Mouse (Mus musculus) testis, postnatal 14 days (tissue): Measurements from ENCODE around the gene Smcp.

Source experiments
- DNase-seq: peaks from one replicate; pipeline ENCODE4 v3.0.0; 2021; ENCODE audit warnings: low spot score

Smcp gene

GRCm38 (mm10) chr3:92588858-92589257 is at the start of gene Smcp:
Smcp (minus strand) TSS chr3:92588997.
- no peak for DNase-seq

GRCm38 (mm10) chr3:92638653-92638991 is 49.8 kb upstream of the Smcp start:
- no peak for DNase-seq

GRCm38 (mm10) chr3:92637745-92638652 is 49.2 kb upstream of the Smcp start:
- DNase-seq: no peak

GRCm38 (mm10) chr3:92621560-92621959 is 32.8 kb upstream of the Smcp start, which contains the start of gene Lce6a:
Lce6a (minus strand) TSS chr3:92621660.
- no peak for DNase-seq

DNA sequence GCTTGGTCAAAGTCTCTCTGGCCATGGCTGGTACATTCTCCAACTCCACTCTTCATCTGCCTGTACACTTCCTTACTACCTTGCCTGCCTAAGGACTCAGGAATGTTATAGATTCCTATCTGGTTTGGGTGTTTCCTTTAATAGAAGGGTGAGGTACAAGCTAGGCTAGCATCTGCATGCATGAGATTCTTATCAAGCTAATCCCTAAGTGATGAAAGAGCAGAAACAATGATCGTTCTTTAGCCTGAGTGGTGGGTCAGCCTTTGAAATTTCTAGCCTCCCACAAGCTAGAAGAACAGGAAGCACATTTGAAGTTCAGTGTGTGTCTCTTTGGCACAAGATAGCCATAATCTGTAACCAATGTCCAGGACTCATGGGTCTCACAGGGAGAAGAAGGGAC is 21.0 kb upstream of the Smcp start:
- DNase-seq: no peak

DNA sequence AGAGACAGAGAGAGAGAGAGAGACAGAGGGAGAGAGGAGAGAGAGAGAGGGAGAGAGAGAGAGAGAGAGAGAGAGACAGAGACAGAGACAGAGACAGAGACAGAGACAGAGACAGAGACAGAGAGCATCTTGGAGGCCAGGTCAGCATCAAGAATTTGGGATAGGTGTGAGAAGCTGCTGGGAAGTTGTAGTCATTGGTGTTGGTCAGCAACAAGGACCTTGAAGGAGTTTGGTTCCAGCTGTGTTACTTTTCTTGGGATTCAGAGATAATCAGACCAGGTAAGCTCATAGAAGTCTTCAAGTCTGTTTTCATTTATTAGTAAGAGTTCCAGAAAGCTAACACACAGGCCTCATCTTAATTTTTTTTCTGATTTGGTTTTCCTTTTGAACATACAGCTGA is 18.6 kb upstream of the Smcp start, which contains the start of gene 2210017I01Rik:
Gene 2210017I01Rik, minus strand, starts transcription at position 101 of the 400 bp plus-strand sequence.
- no peak for DNase-seq

DNA sequence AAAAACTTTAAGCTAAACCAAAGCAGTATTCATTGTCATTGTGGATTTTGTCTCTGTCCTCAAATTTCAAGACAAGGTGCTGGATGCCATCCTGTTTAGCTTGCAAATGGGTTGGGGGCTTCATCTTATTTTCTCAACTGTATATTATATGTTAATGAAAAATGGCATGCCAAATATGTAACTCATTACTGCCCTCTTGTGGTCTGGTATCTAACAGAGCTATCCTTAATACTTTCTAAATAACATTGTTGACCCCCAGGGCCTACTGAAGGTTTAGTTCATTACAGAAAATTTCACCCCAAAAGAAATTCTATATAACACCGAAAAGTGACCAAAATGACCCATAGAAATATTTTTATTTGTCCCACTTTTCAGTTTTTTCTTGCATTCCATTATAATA is 13.4 kb upstream of the Smcp start:
- DNase-seq: no peak

DNA sequence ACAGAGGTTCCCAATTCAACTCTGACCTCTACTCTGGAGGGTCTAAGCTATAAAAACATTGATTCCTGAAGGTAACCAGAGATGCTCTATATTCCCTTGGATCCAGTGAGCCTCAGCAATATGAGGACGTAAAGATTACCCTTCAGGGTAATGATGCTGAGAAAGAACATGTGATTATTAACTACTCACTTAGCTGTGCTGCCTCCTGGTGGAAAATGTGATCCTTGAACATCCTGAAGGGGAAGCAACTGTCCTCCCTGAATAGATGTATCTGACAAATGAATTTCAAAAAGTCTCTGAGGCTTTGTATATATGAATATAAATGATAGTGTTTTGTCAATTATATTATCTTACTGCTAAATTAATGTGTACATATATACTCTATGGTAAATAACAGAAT is 11.7 kb upstream of the Smcp start:
- no peak for DNase-seq

DNA sequence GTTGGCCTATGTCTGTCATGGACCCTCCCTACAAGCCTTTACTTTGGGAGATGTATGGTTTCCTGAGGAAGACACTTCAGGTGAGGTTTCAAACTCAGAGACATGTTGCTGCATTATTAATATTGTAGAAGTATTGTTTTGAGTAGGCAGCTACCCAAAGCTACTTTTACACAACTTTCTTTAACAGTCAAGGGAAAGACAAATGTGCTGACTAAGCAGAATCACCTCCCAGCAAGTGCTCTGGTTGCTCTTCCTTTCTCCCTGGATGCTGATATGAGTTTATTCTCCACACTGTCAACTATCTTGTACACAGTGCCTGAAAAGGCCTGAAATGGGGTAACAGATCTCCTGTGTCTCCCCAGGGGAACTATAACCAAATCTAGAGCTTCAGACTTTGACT is 11.2 kb upstream of the Smcp start:
- no peak for DNase-seq

DNA sequence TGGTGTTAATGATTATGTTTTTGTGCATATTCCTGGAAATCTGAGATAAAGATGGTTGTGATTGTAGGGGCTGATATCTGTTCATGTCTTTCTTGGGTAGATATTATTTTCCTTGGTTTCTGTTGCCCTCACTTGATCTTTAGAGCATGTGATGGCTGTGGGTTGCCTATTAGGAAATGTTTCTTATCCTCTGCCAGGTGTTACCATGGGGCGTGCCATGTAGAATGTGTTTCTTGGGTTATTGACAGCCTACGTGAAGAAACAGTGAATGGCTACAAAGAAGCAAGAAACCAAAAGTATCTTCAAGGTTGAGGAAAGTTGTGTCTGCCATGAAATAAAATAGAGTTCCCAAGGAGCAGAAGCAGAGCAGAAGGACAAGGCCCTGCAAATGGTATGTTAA is 9.6 kb upstream of the Smcp start:
- no peak for DNase-seq

DNA sequence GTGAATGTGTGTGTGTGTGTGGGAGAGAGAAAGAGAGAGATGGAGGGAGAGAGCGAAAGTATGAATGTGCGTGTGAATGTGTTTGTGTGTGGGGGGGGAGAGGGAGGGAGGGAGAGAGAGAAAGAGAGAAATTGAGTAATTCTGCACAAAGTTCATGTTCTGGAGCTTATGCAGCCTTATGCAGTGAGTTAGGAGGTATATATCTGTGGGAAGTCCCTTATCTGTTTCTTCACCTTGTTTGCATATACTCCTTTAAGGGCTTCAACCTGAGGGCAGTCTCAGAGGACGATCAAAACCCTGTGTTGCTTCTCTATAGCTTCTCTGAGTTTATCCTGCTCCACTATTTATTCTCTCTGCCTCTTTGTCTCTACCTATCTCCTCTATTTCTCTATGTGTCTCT is 1.6 kb downstream of the Smcp start:
- no peak for DNase-seq

GRCm38 (mm10) chr3:92585055-92585454 is 3.7 kb downstream of the Smcp start:
- DNase-seq: no peak

- DNase-seq: no peak
These were observed 5.5 kb downstream of the Smcp start for GRCm38 (mm10) chr3:92583164-92583826.

DNA sequence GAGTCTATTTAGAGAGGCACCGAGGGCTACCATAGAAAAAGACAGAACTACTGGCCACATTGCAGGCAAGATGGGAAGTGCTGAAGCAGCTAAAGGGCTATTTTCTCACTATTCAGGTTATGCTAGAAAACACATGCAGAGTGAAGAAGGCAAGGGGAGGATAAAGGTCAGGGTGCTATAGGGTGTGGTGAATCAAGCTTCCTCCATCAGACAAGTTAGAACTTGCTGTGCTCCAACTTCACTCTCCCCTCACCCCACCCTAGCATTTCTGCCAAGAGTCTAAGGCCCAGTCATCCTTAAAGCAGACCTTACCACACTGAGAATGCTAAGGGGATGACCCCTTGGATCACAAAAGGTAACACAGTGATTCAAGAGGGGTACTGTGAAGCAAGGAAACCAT is 9.3 kb downstream of the Smcp start:
- no peak for DNase-seq

GRCm38 (mm10) chr3:92578652-92579413 is 10.0 kb downstream of the Smcp start:
- no peak for DNase-seq

DNA sequence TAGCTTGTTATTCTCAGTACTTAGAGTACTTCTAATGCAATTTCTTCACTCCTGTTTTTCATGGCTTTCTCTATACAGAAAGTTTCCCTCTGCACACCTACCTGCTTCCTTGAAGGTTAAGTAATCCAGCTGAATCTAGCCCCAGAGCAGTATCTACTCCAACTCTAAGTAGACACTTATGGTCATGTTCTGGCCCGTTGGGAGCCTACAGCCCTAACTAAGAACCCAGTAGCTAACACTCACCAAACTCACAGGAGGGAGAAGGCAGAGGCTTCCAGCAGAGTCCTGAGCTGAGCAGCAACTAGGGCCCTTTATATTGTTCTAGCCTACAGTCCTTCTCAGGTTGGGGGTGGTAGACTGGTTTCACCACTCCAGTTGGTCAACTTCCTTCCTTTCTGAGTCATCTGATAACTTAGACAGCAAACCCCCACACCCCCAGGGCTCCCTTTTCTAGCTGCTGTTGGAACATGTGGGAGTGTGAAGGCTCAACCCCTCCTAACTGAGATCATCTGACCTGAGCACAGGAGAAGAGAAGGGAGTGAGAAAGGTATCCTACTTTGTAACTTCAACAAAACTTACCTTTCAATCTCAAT is 15.3 kb downstream of the Smcp start, which contains the start of gene Ivl:
Gene Ivl, minus strand, starts transcription at position 287 of the 593 bp plus-strand sequence.
- DNase-seq: no peak

DNA sequence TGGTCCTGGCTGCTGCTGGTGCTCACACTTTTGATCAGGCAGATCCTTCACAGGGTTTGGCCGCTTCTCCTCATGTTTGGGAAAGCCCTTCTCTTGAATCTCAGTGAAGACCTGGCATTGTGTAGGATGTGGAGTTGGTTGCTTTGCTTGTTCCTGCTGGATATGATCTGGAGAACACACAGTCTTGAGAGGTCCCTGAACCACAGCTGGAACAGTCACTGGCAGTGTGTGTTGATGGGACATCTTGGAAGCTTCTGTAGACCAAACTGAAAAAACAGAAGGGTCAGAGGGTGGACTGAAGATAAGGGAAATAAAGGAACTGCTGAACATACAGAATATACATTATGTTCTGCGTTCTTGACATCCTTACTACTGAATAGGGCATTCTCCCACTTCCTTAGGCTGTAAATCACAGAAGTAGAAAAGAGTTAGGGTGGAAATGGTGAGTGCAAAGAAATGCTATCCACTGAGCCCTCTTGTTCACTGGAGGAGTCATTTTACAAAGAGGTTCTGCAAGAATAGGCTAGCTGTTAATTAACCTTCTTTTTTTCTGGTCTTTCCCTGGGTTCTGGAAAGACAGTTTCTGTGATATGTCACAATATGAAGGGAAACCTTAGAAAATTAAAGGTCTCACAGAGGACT is 16.2 kb downstream of the Smcp start:
- DNase-seq: no peak

- no peak for DNase-seq
These were observed 20.0 kb downstream of the Smcp start for GRCm38 (mm10) chr3:92568752-92569151.

DNA sequence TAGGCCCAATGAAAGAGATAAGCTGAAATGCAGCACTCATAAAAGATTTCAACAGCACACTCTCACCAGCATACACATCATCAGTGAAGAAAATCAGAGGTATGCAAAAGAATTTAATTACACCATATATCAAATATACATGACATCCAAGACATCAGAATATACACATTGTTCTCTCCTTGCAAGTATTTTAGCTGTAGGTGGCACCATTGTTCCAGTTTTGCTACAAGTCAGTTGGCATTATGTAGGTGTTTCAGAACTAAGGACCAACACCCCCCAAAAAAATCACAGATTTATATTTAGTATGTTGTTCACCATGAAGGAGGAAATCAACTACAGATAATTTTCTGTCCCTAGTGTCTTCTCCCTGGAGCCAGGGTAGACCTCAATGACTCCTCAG is 23.4 kb downstream of the Smcp start:
- no peak for DNase-seq

DNA sequence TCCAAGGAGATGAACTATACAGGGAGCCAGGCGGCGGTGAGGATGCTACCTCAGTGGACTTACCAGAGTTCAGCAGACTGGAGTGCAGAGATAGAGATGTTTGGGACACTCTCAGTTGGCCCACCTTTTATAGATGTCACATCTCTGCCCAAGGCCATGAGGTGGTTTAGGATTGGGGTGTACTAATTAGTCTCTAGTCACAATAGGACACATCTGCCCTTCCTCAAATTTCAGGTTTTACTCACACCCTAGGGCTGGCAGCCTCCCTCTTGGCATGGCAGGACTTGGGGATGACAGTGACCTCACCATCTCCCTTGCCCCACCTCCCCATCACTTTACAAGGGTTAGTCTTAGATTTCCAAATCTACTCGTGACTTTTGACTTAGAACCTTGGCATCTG is 54.4 kb downstream of the Smcp start, which contains the start of gene 2310046K23Rik:
Gene 2310046K23Rik, minus strand, starts transcription at position 101 of the 400 bp plus-strand sequence.
- no peak for DNase-seq
